Mouse (Mus musculus) cortical plate, adult 2 months (tissue): ENCODE results near the gene Med25.

Experiments
- CTCF ChIP-seq: fragments of 200-500 bp; IDR thresholded peaks from 2 replicates; pipeline ENCODE4 v1.5.1; 2011; ENCODE audit warnings: mild to moderate bottlenecking, control low read depth, low read length; ENCODE audit not compliant: insufficient read depth; ENCODE audit errors: extremely low read depth
- POLR2A ChIP-seq: fragments of 200-500 bp; IDR thresholded peaks from 2 replicates; pipeline ENCODE4 v1.6.1; 2011; ENCODE audit warnings: mild to moderate bottlenecking, low read length, control low read depth; ENCODE audit not compliant: insufficient read depth; ENCODE audit errors: extremely low read depth

DNA sequence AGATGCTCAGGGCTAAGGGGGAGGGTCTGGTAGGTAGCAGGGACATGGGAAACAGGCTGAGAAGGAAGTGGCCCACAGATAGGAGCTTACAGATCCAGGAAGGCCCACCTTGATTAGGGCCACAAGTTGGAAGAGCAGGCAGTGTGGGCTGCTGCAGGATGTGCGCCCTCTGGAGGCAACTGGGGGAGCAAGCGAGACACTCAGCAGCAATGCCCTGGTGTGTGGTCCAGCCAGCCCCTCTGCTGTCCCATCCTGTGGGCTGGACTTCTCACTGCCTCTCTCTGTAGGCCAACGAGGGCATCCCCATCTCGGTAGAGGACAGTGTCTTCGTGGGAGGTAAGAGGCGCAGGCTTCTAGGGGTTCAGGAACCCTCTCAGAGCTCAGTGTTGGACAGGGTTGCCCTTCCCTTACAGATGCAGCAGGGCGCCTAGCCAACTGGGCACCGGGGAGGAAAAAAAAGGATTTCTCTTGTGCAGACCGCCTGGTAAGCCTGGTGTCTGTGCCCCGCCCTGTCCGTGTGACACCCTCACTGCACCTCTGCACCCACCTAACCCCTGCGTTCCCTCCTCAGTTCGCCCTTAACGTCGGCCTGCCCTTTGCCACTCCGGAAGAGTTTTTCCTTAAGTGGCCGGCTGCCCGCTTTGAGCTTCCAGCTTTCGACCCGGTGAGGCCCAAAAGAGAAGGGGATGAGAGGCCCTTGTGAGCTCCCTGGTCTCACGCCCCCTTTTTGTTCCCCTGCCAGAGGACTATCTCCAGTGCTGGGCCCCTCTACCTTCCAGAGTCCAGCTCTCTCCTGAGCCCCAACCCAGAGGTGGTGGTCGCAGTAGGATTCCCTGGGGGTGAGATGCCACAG lies 31.7 kb downstream of the Med25 start:
- peak; percentile 76 for TF ChIP-seq CTCF
- no peak for TF ChIP-seq POLR2A
